Comparison of ENCODE assay signal across 9 mouse cellular contexts in genomic region chr5:125184826-125185225, GRCm38 (mm10). TPM values are rescaled to one million over a fixed set of nuclear protein-coding genes. Genes with fewer than 3 reads are reported as not detected.
DNase-seq lines count a peak whose midpoint lies in the region; ATAC-seq and TF ChIP-seq lines count a peak whose summit lies in the region.
"Had no signal": no experiment of that assay in that cellular context is flagged by ENCODE, and none has a peak within 500 bp of the region (broad histone marks: within the 10 kb centered on the region; RNA-seq: fewer than 3 reads in every experiment).

No protein-coding gene starts in this region.

- H3K27me3 ChIP-seq in kidney, adult 2 months (replicated peaks; ENCODE audit: control insufficient read depth, insufficient read depth, low read length): no peaks in the 10 kb centered on the region
- H3K27me3 ChIP-seq in limb, embryonic 12.5 days: no peaks in the 10 kb centered on the region

- TF ChIP-seq CTCF in kidney, adult 2 months (conservative IDR thresholded peaks at IDR 0.05; ENCODE audit: insufficient read depth, insufficient read length, low read depth, low read length): no peak

- in situ Hi-C loops in ES-E14 (cut with MboI; ENCODE audit: low sequenced_read_pairs in 2 of 2, unreplicated experiment in 2 of 2): no loop called here

- H3K4me1 ChIP-seq in kidney, adult 2 months (ENCODE audit: control insufficient read depth, insufficient read depth, low read length): 0 out of 2 replicates have a peak, but pooled peaks cover 3% of the 10 kb centered on the region
- peaks cover 2 to 27% of the 10 kb centered on the region in 2 experiments; a peak in 2 of 4 replicates for H3K4me1 ChIP-seq in ES-E14 (ENCODE audit: control insufficient read depth in 2 of 2, insufficient read depth in 2 of 2, low read length in 2 of 2, poor library complexity in 1 of 2)
- H3K4me1 ChIP-seq in limb, embryonic 12.5 days (replicated peaks): peaks cover 40% of the 10 kb centered on the region

- H3K9ac ChIP-seq in ES-E14 (ENCODE audit: insufficient read depth, low read depth, low read length, poor library complexity, severe bottlenecking): no peak overlapping the region
- H3K9ac ChIP-seq in limb, embryonic 12.5 days (replicated peaks): no peak overlapping the region

- H3K4me2 ChIP-seq in limb, embryonic 12.5 days: peak overlapping the region; percentile 11; the same call in 1 of the 2 replicates

- H3K4me3 ChIP-seq in kidney, adult 2 months (ENCODE audit: insufficient read depth, low read depth, low read length): no peak overlapping the region
- no peak overlapping the region for H3K4me3 ChIP-seq in ES-E14 (ENCODE audit: insufficient read depth in 1 of 2, low read depth in 1 of 2, low read length in 2 of 2, poor library complexity in 1 of 2, severe bottlenecking in 1 of 2)
- H3K4me3 ChIP-seq in limb, embryonic 12.5 days (replicated peaks): no peak overlapping the region

- H3K36me3 ChIP-seq in kidney, adult 2 months (ENCODE audit: control insufficient read depth, insufficient read depth, low read length): no peaks in the 10 kb centered on the region
- H3K36me3 ChIP-seq in ES-E14 (ENCODE audit: control insufficient read depth, insufficient read depth, low read length, poor library complexity, severe bottlenecking): no peaks in the 10 kb centered on the region
- H3K36me3 ChIP-seq in limb, embryonic 12.5 days: no peaks in the 10 kb centered on the region

- TF ChIP-seq POLR2A in kidney, adult 2 months (IDR thresholded peaks at IDR 0.05; ENCODE audit: low read depth, low read length): no peak

- H3K9me3 ChIP-seq in ES-E14 (ENCODE audit: control insufficient read depth, insufficient read depth, low read depth, low read length): no peaks in the 10 kb centered on the region
- peaks cover 8% of the 10 kb centered on the region; the same call in 1 of the 2 replicates for H3K9me3 ChIP-seq in limb, embryonic 12.5 days

- ATAC-seq in limb, embryonic 12.5 days (ENCODE audit: insufficient number of reproducible peaks, insufficient read depth, low FRiP score, low TSS enrichment, low read depth): peak; percentile 69; the same call in 1 of the 2 replicates

- WGBS in kidney, adult 2 months: 55% methylated on average over 6 of the region's 6 CpGs
- 4% methylated on average over 6 of the region's 6 CpGs for WGBS in limb, embryonic 12.5 days

- peak; percentile 39 for DNase-seq in kidney, adult 2 months
- DNase-seq in kidney, adult 11 months: no peak
- peak; percentile 92 for DNase-seq in ES-E14 (ENCODE audit: low read depth, low spot score)
- peak; percentile 71 for DNase-seq in embryo, embryonic 9.5 days (ENCODE audit: extremely low spot score)
- no peak for DNase-seq in ovary, adult 18-20 months (ENCODE audit: low spot score)
- no peak for DNase-seq in spleen, postnatal 36 days (ENCODE audit: low spot score in 2 of 2)
- no peak for DNase-seq in urinary bladder, postnatal 14 days (ENCODE audit: low spot score)
- DNase-seq: cerebellum, adult 8-10 months had no signal

- no peak overlapping the region for H3K27ac ChIP-seq in kidney, adult 2 months (ENCODE audit: insufficient read depth, low read depth, low read length)
- H3K27ac ChIP-seq in ES-E14 (ENCODE audit: insufficient read depth, low read depth, low read length, poor library complexity, severe bottlenecking): 0 out of 2 replicates have a peak overlapping the region, but pooled peaks have one; percentile 27
- H3K27ac ChIP-seq in limb, embryonic 12.5 days: peak overlapping the region; percentile 91

TF ChIP-seq in ES-E14, 5 proteins besides CTCF, POLR2A, EP300 and RAD21:
- TF ChIP-seq ZC3H11A (IDR thresholded peaks at IDR 0.05; ENCODE audit: borderline replicate concordance, low read depth, low read length) (no peak), ZNF384 (IDR thresholded peaks at IDR 0.05; ENCODE audit: low read depth, low read length) (peak; percentile 31; the same call in 1 of the 2 replicates)

RNA-seq across cellular contexts. Expression of gene Ncor2, which starts 5.8 kb away (rescaled TPM):
- 32.0 and 38.8 TPM in 2 replicates for polyA plus RNA-seq in kidney, adult 2 months (2012; rRNA removed)
- total RNA-seq in ES-E14 (2012; rRNA removed): 19.8 and 19.9 TPM in 2 replicates
- polyA plus RNA-seq in limb, embryonic 12.5 days (2016; fragmentation: Nextera tagmentation; extraction: Ambion mirVana): 27.2 and 29.4 TPM in 2 replicates

Comparison
In these comparisons a context has a peak if more than half of its experiments do, and no peak if none do; other contexts are left out.
1. DNase-seq: peak in kidney, adult 2 months (single experiment), ES-E14 (single experiment) and embryo, embryonic 9.5 days (single experiment); none in kidney, adult 11 months (single experiment), ovary, adult 18-20 months (single experiment), spleen, postnatal 36 days (0 of 2) and urinary bladder, postnatal 14 days (single experiment).